Mouse (Mus musculus) limb, embryonic 11.5 days (tissue): ENCODE data around the gene Tspoap1. TPM values are rescaled to one million over a fixed set of nuclear protein-coding genes. Genes with fewer than 3 reads are reported as not detected.

Experiments used
- ATAC-seq: fragments of 200-750 bp; cut with Nextera tagmentation; 2 replicates; pipeline ENCODE4 v1.8.0; 2017; ENCODE audit warnings: low read depth; ENCODE audit not compliant: insufficient number of reproducible peaks, low FRiP score, low TSS enrichment
- DNase-seq: peaks from one replicate; pipeline ENCODE4 v3.0.0-alpha.2; 2015; ENCODE audit warnings: low spot score
- H3K27ac ChIP-seq: fragments of 300-500 bp; sonication (generic); replicated peaks from 2 replicates; pipeline ENCODE4 v1.5.1; 2014; ENCODE audit warnings: low read depth, mild to moderate bottlenecking, low read length
- H3K27me3 ChIP-seq: fragments of 300-500 bp; sonication (generic); 2 replicates; pipeline ENCODE4 v1.6.1; 2014; ENCODE audit warnings: mild to moderate bottlenecking, low read length, mixed read lengths; ENCODE audit not compliant: control insufficient read depth, insufficient read depth
- H3K36me3 ChIP-seq: fragments of 300-500 bp; sonication (generic); 2 replicates; pipeline ENCODE4 v1.6.1; 2014; ENCODE audit warnings: mild to moderate bottlenecking, low read length, moderate library complexity, mixed read lengths; ENCODE audit not compliant: control insufficient read depth, insufficient read depth
- H3K4me1 ChIP-seq: fragments of 300-500 bp; sonication (generic); 2 replicates; pipeline ENCODE4 v1.6.1; 2014; ENCODE audit warnings: low read length, mixed read lengths; ENCODE audit not compliant: control insufficient read depth, insufficient read depth
- H3K4me2 ChIP-seq: fragments of 300-500 bp; sonication (generic); 2 replicates; pipeline ENCODE4 v1.6.1; 2014; ENCODE audit warnings: low read depth, mild to moderate bottlenecking, moderate library complexity; ENCODE audit not compliant: severe bottlenecking
- H3K4me3 ChIP-seq: fragments of 300-500 bp; sonication (generic); 2 replicates; pipeline ENCODE4 v1.5.1; 2014; ENCODE audit warnings: low read depth, low read length
- H3K9ac ChIP-seq: fragments of 300-500 bp; sonication (generic); 2 replicates; pipeline ENCODE4 v1.6.1; 2014; ENCODE audit warnings: mild to moderate bottlenecking, low read length
- H3K9me3 ChIP-seq: fragments of 300-500 bp; sonication (generic); 2 replicates; pipeline ENCODE4 v1.6.1; 2016; ENCODE audit warnings: low read length; ENCODE audit not compliant: control insufficient read depth
- WGBS: fragments of 180-500 bp; shearing (Covaris S2); extraction: QIAGEN DNeasy Blood & Tissue Kit; methylation state at CpG from one replicate; pipeline ENCODE4 v1.1.7; 2014; 5-methylcytosine and 5-hydroxymethylcytosine counted together
- polyA plus RNA-seq: library from polyadenylated mRNA; unstranded; fragments of >200 nt; fragmentation: Nextera tagmentation; extraction: Ambion mirVana; gene quantifications from 2 replicates; pipeline ENCODE4 v1.2.1, GENCODE M21; 2014

Tspoap1 gene
- polyA plus RNA-seq, 1 experiment from 2014 or later, result 1.7 TPM

- H3K4me1 ChIP-seq, result 0 out of 2 replicates have a peak, but pooled peaks cover 2% of the 10 kb centered on the region
- H3K27ac ChIP-seq, result no peak overlapping the region
- DNase-seq (no peak), ATAC-seq (no peak)
- no peak overlapping the region for H3K4me2 ChIP-seq
- H3K27me3 ChIP-seq, result no peaks in the 10 kb centered on the region
- no peaks in the 10 kb centered on the region for H3K36me3 ChIP-seq
- no peaks in the 10 kb centered on the region for H3K9me3 ChIP-seq
- H3K9ac ChIP-seq, result no peak overlapping the region
- H3K4me3 ChIP-seq, result no peak overlapping the region
- WGBS, result 82% methylated on average over 5 of the region's 5 CpGs
These were observed 6.3 kb upstream of the Tspoap1 start for GRCm38 (mm10) chr11:87753891-87754501.

DNA sequence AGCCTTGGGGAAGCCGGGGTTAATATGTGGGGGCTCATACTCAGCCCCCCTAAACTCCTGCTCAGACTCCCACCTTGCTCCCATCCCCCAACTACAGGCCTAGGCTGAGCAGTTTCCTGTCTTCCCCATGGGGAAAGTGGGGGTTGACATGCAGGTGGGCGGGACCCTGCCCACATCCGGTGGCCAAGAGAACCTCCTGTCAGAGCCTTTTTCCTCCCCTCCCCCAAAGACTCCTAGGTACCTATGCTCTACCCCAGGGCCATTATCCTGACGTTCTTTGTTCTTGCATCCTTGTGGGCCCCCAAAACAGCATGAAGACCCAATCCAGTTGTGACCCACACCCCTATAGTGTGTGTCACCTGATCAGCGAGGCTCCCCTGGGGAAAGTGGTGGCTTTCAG is 5.7 kb upstream of the Tspoap1 start:
- Histone ChIP-seq H3K9ac (no peak overlapping the region), H3K4me2 (no peak overlapping the region), H3K36me3 (no peaks in the 10 kb centered on the region), H3K27me3 (peaks cover 2% of the 10 kb centered on the region; the same call in 1 of the 2 replicates), H3K27ac (no peak overlapping the region), H3K4me3 (no peak overlapping the region), H3K9me3 (no peaks in the 10 kb centered on the region), H3K4me1 (0 out of 2 replicates have a peak, but pooled peaks cover under 1% of the 10 kb centered on the region)
- WGBS, result 75% methylated on average over 5 of the region's 5 CpGs
- no peak for ATAC-seq
- DNase-seq, result no peak

DNA sequence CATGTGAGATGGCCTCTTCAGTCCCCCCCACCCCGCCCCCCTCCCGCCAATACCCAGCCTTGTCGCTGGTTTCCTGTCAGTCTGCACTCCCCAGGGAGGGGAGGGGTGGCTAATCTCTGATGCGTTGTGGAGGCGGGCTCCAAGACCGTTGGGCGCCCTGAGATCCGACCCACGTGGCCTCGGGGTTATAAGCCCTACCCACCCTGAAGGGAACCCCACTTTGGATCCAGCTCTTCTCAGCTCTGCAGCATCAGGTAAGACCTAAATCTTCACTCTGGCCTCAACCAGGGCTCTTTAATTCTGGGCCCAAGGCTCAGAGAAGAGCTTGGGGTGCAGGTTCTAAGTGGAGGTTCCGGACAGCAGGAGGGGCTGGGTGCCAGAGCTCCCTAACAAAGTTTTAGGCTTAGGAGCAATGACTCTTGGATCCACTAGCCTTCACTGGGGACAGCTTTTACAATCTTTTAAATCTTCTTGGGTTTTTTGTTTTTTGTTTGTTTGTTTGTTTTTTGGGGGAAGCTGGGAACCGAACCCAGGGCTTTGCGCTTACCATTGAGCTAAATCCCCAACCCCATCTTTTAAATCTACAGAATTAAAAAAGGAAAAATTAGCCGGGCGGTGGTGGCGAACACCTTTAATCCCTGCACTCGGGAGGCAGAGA is 4.9 kb upstream of the Tspoap1 start:
- H3K4me2 ChIP-seq, result no peak overlapping the region
- H3K4me3 ChIP-seq, result no peak overlapping the region
- no peak overlapping the region for H3K9ac ChIP-seq
- ATAC-seq (no peak), DNase-seq (no peak)
- H3K27me3 ChIP-seq, result peaks cover 10% of the 10 kb centered on the region
- H3K9me3 ChIP-seq, result no peaks in the 10 kb centered on the region
- WGBS, result 81% methylated on average over 17 of the region's 17 CpGs
- H3K36me3 ChIP-seq, result no peaks in the 10 kb centered on the region
- H3K27ac ChIP-seq, result no peak overlapping the region
- H3K4me1 ChIP-seq, result no peaks in the 10 kb centered on the region; the same call in 1 of the 2 replicates

DNA sequence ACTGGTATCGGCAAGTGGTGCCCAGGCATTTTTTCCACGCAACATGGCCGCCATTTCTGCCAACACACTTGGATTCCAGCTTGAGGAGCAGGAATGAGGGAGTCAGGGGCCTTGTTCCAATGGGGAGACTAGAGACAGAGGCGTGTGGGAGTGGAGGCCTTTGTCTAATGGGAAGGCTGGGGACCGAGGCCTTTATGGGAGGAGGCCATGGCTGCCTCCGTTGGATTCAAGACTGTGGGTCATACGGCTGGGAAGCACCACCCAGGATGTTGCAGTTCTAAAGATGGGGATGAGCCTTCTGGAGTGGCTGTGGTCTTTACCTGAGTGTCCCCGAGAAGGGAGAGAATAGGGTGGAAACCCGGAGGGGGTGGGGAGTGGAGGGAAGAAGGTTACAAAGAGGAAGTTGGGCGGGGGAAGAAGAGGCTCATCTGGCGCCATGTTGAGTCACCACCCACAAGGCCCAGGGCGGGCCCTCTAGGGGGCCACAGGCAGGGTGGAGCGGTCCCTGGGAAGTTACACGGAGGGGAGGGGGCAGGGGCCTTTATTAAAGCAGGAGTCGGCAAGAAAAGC is 4.0 kb upstream of the Tspoap1 start:
- H3K9ac ChIP-seq, result no peak overlapping the region
- peaks cover 19% of the 10 kb centered on the region for H3K27me3 ChIP-seq
- H3K36me3 ChIP-seq, result no peaks in the 10 kb centered on the region
- no peak overlapping the region for H3K4me2 ChIP-seq
- H3K4me3 ChIP-seq, result no peak overlapping the region
- no peaks in the 10 kb centered on the region for H3K9me3 ChIP-seq
- no peak overlapping the region for H3K27ac ChIP-seq
- 88% methylated on average over 15 of the region's 15 CpGs for WGBS
- ATAC-seq (0 out of 2 replicates have a peak, but pooled peaks have one; percentile 31), DNase-seq (no peak)
- no peaks in the 10 kb centered on the region; the same call in 1 of the 2 replicates for H3K4me1 ChIP-seq

GRCm38 (mm10) chr11:87757001-87757954 is 3.1 kb upstream of the Tspoap1 start:
- Histone ChIP-seq H3K36me3 (no peaks in the 10 kb centered on the region), H3K4me3 (no peak overlapping the region), H3K4me1 (no peaks in the 10 kb centered on the region; the same call in 1 of the 2 replicates), H3K27ac (no peak overlapping the region), H3K27me3 (peaks cover 28% of the 10 kb centered on the region), H3K4me2 (no peak overlapping the region), H3K9ac (no peak overlapping the region), H3K9me3 (no peaks in the 10 kb centered on the region)
- WGBS, result 87% methylated on average over 25 of the region's 25 CpGs
- DNase-seq (no peak), ATAC-seq (no peak)

DNA sequence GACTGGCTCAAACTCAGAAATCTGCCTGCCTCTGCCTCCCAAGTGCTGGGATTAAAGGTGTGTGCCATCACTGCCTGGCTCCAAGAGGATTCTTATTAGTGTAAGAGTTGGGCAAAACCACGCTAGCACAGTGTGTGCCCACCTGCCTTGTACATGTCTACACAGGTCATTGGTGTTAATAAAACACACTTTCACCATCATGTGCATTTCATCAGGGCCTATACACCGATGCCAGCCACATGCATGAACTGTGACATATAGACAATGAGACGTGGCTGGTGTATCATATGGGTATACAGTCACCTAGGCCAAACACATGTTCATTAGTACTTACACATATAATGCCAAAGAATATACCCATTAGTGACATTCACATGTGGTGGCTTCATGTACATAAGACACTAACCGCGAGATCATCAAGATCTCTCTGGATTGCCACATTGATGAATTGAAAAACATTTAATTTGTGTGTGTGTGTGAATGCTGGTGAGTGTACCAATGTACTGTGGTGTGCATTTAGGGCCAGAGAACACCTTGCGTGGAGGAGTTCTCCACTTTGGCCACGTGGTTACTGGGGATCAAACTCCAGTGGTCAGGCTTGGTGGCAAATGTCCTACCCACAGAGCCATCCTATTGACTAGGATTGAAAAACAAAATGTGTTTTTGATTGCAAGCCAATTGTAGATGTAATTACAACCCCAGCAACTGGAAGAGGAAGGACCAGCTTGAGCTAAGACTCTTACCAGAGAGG is 2.0 kb upstream of the Tspoap1 start:
- Histone ChIP-seq H3K27me3 (peaks cover 39% of the 10 kb centered on the region), H3K4me2 (no peak overlapping the region), H3K9me3 (no peaks in the 10 kb centered on the region), H3K36me3 (no peaks in the 10 kb centered on the region), H3K4me3 (no peak overlapping the region), H3K27ac (no peak overlapping the region), H3K9ac (no peak overlapping the region), H3K4me1 (peaks cover under 1% of the 10 kb centered on the region)
- DNase-seq (no peak), ATAC-seq (no peak)
- WGBS, result 82% methylated on average over 7 of the region's 7 CpGs

GRCm38 (mm10) chr11:87758957-87759608 is 1.3 kb upstream of the Tspoap1 start:
- Histone ChIP-seq H3K27me3 (peaks cover 46% of the 10 kb centered on the region), H3K4me3 (no peak overlapping the region), H3K36me3 (no peaks in the 10 kb centered on the region), H3K4me1 (peaks cover 7% of the 10 kb centered on the region), H3K9me3 (no peaks in the 10 kb centered on the region), H3K27ac (no peak overlapping the region), H3K4me2 (no peak overlapping the region), H3K9ac (no peak overlapping the region)
- WGBS, result 71% methylated on average over 4 of the region's 4 CpGs
- no peak for ATAC-seq
- no peak for DNase-seq
